Mouse (Mus musculus): ENCODE data around the gene Ifit1bl2. TPM values are rescaled to one million over a fixed set of nuclear protein-coding genes. Genes with fewer than 3 reads are reported as not detected.
"Not testable (repeated sequence)": the region's sequence is repeated elsewhere in the genome, so short reads cannot be mapped to it uniquely, and the experiment has no call there.

Gene Ifit1bl2
- total and polyA plus RNA-seq, 2 experiments from 2014 or later: 0.07 to 0.38 TPM

GRCm38 (mm10) chr19:34598341-34598740 is 42.2 kb downstream of the Ifit1bl2 start:
- Histone ChIP-seq H3K4me2 (ENCODE audit: low read depth, low read length, poor library complexity, severe bottlenecking) (no peak overlapping the region), H3K4me1 (ENCODE audit: insufficient read depth, low read length) (no peaks in the 10 kb centered on the region), H3K9me3 (ENCODE audit: low read length) (no peaks in the 10 kb centered on the region), H3K27ac (ENCODE audit: low read depth, low read length) (no peak overlapping the region), H3K9ac (replicated peaks; ENCODE audit: low read length, poor library complexity, severe bottlenecking) (no peak overlapping the region), H3K36me3 (ENCODE audit: insufficient read depth, low read length) (no peaks in the 10 kb centered on the region), H3K27me3 (ENCODE audit: insufficient read depth, low read length) (no peaks in the 10 kb centered on the region), H3K4me3 (ENCODE audit: low read depth, low read length) (no peak overlapping the region)
- WGBS: 75% methylated on average over 2 of the region's 2 CpGs
- ATAC-seq (ENCODE audit: low FRiP score) (no peak), DNase-seq (ENCODE audit: low spot score) (peak; percentile 52)
- no peak for TF ChIP-seq CTCF (IDR thresholded peaks at IDR 0.05)

DNA sequence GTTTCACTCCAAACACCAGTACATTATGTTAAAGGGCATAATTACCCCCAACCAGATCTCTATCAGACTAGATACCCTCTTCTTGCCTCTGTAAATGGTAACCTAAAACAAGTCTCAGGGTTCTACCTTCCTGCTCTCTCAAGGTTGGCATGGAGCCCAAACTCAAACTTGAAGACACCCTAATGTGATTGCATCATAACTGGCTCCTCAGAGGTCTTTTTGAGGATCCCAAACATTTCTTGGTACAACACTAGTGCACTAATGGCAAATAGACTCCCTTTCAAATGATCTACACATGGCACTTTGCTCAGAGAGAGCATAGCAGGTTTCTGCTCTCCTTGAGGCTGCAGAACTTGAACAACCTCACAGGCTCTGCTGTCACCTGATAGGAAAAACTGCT is 43.7 kb downstream of the Ifit1bl2 start:
- Histone ChIP-seq H3K4me3 (ENCODE audit: low read depth, low read length) (no peak overlapping the region), H3K9me3 (ENCODE audit: low read length) (no peaks in the 10 kb centered on the region), H3K9ac (replicated peaks; ENCODE audit: low read length, poor library complexity, severe bottlenecking) (no peak overlapping the region), H3K4me1 (ENCODE audit: insufficient read depth, low read length) (no peaks in the 10 kb centered on the region), H3K27me3 (ENCODE audit: insufficient read depth, low read length) (no peaks in the 10 kb centered on the region), H3K27ac (ENCODE audit: low read depth, low read length) (no peak overlapping the region), H3K4me2 (ENCODE audit: low read depth, low read length, poor library complexity, severe bottlenecking) (no peak overlapping the region), H3K36me3 (ENCODE audit: insufficient read depth, low read length) (no peaks in the 10 kb centered on the region)
- DNase-seq (ENCODE audit: low spot score) (no peak), ATAC-seq (ENCODE audit: low FRiP score) (no peak)
- TF ChIP-seq CTCF (IDR thresholded peaks at IDR 0.05): no peak

DNA sequence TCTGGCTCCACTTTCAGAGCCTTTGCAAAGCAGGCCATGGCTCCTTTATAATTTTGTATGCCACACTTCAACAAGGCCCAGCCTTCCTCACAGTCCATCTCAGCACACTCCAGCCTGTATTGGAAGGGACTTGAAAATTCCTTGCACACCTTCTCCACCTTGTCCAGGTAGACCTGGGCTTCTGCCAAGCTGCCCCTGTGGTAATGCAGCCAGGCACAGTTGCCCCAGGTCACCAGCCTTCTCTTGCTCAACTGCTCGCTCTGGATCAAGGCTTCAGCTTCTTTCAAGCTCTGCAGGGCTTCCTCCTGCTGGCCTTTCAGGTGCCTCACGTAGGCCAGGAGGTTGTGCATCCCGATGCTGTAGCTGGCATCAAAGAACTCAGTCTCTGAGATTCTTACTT is 46.0 kb downstream of the Ifit1bl2 start:
- not testable (repeated sequence) for H3K36me3 ChIP-seq (ENCODE audit: insufficient read depth, low read length); H3K27ac ChIP-seq (ENCODE audit: low read depth, low read length); H3K27me3 ChIP-seq (ENCODE audit: insufficient read depth, low read length); DNase-seq (ENCODE audit: low spot score); ATAC-seq (ENCODE audit: low FRiP score); H3K4me1 ChIP-seq (ENCODE audit: insufficient read depth, low read length); H3K9ac ChIP-seq (replicated peaks; ENCODE audit: low read length, poor library complexity, severe bottlenecking); H3K9me3 ChIP-seq (ENCODE audit: low read length); H3K4me3 ChIP-seq (ENCODE audit: low read depth, low read length); H3K4me2 ChIP-seq (ENCODE audit: low read depth, low read length, poor library complexity, severe bottlenecking)
- WGBS: 75% methylated on average over 3 of the region's 3 CpGs

- no peak for TF ChIP-seq CTCF (IDR thresholded peaks at IDR 0.05)
- Histone ChIP-seq H3K36me3 (ENCODE audit: insufficient read depth, low read length) (no peaks in the 10 kb centered on the region), H3K27me3 (ENCODE audit: insufficient read depth, low read length) (no peaks in the 10 kb centered on the region), H3K4me1 (ENCODE audit: insufficient read depth, low read length) (no peaks in the 10 kb centered on the region), H3K9me3 (ENCODE audit: low read length) (no peaks in the 10 kb centered on the region), H3K27ac (ENCODE audit: low read depth, low read length) (no peak overlapping the region), H3K4me3 (ENCODE audit: low read depth, low read length) (no peak overlapping the region), H3K9ac (replicated peaks; ENCODE audit: low read length, poor library complexity, severe bottlenecking) (no peak overlapping the region), H3K4me2 (ENCODE audit: low read depth, low read length, poor library complexity, severe bottlenecking) (no peak overlapping the region)
- WGBS: 94% methylated on average over 2 of the region's 2 CpGs
- no peak for DNase-seq (ENCODE audit: low spot score)
- ATAC-seq (ENCODE audit: low FRiP score): no peak
Observed at GRCm38 (mm10) chr19:34593456-34593855, 47.1 kb downstream of the Ifit1bl2 start.

DNA sequence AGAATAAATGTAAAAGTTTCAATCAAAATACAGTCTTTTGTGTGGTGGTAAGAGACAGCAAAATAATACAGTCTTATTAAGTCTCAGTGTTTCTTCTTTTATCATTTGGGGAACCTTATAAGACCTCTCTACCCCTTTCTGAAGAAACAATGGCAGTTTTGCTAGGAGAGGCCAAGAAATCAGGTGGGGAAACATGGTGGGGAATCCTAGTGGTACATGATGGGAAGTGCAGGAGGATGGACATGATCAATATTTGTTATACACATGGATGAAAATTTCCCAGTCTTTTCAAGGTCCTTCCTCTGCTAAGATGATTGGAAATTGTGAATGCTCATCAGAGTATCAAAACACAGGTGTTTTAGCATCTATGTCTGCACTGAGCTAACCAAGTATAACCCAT is 51.6 kb downstream of the Ifit1bl2 start:
- Histone ChIP-seq H3K27ac (ENCODE audit: low read depth, low read length) (no peak overlapping the region), H3K4me3 (ENCODE audit: low read depth, low read length) (no peak overlapping the region), H3K4me1 (ENCODE audit: insufficient read depth, low read length) (no peaks in the 10 kb centered on the region), H3K9me3 (ENCODE audit: low read length) (no peaks in the 10 kb centered on the region), H3K27me3 (ENCODE audit: insufficient read depth, low read length) (no peaks in the 10 kb centered on the region), H3K36me3 (ENCODE audit: insufficient read depth, low read length) (no peaks in the 10 kb centered on the region), H3K4me2 (ENCODE audit: low read depth, low read length, poor library complexity, severe bottlenecking) (no peak overlapping the region), H3K9ac (replicated peaks; ENCODE audit: low read length, poor library complexity, severe bottlenecking) (no peak overlapping the region)
- ATAC-seq (ENCODE audit: low FRiP score): no peak
- TF ChIP-seq CTCF (IDR thresholded peaks at IDR 0.05): peak; percentile 42; the same call in 1 of the 2 replicates
- no peak for DNase-seq (ENCODE audit: low spot score)

DNA sequence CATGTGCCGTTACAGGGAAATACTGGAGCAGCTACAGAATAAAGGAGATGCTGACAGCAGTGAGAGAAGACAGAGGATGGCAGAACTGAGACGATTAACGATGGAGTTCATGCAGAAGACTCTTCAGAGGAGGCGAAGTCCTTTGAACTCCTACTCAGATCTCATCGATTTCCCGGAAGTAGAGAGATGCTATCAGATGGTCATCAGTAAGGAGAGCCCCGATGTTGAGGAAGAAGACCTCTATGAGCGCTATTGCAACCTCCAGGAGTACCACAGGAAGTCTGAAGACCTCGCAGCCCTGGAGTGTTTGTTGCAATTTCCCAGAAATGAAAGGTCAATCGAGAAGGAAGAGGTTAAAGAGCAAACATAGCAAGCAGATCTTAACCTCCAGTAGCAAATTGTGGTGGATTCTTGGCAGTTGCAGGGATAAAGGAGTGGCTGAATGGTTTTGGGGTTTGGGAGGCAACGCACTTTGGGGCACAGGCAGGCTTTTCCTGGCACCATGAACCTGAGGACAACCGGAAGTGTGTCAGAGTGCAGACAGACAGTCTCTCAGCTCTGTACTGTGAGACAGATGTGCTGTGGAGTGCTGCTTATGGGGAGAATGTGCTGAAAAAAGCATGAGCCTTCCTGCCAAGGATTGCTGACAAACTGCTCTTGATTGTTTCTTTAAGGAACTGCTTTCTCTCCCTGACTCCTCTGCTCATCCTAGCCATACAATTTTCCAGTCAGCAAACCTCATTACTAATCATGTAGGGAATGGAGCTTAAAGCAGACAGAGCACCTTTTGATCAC is 52.4 kb downstream of the Ifit1bl2 start:
- H3K4me1 ChIP-seq (ENCODE audit: insufficient read depth, low read length); H3K36me3 ChIP-seq (ENCODE audit: insufficient read depth, low read length); H3K4me2 ChIP-seq (ENCODE audit: low read depth, low read length, poor library complexity, severe bottlenecking); H3K9me3 ChIP-seq (ENCODE audit: low read length); H3K4me3 ChIP-seq (ENCODE audit: low read depth, low read length); H3K27me3 ChIP-seq (ENCODE audit: insufficient read depth, low read length); DNase-seq (ENCODE audit: low spot score); H3K27ac ChIP-seq (ENCODE audit: low read depth, low read length); H3K9ac ChIP-seq (replicated peaks; ENCODE audit: low read length, poor library complexity, severe bottlenecking): not testable (repeated sequence)
- ATAC-seq (ENCODE audit: low FRiP score): peak; percentile 28; the same call in 1 of the 2 replicates
- 80% methylated on average over 6 of the region's 12 CpGs for WGBS
